Mouse (Mus musculus): ENCODE measurements around the gene Olfr288.

- TF ChIP-seq CTCF (IDR thresholded peaks at IDR 0.05; ENCODE audit: low read depth) (no peak), EP300 (optimal IDR thresholded peaks at IDR 0.05) (no peak)
Observed at GRCm38 (mm10) chr15:98155944-98156343, 39.4 kb downstream of the Olfr288 start.
